9 mouse cellular contexts compared by ENCODE assay signal in genomic region chr14:121365991-121366728, GRCm38 (mm10). TPM values are rescaled to one million over a fixed set of nuclear protein-coding genes. Genes with fewer than 3 reads are reported as not detected.
DNase-seq lines count a peak whose midpoint lies in the region; ATAC-seq and TF ChIP-seq lines count a peak whose summit lies in the region.
"Had no signal": no experiment of that assay in that cellular context is flagged by ENCODE, and none has a peak within 500 bp of the region (broad histone marks: within the 10 kb centered on the region; RNA-seq: fewer than 3 reads in every experiment).

No protein-coding gene starts in this region.

- ATAC-seq in hindbrain, embryonic 11.5 days (ENCODE audit: low FRiP score): 0 out of 2 replicates have a peak, but pooled peaks have one; percentile 6
- ATAC-seq in hindbrain, postnatal 0 days: no peak
- peak; percentile 72 for ATAC-seq in erythroid progenitor cell, adult 5-6 weeks (replicated peaks; ENCODE audit: low FRiP score, poor library complexity, severe bottlenecking)
- peak; percentile 78 for ATAC-seq in liver, embryonic 11.5 days (replicated peaks; ENCODE audit: low FRiP score)
- ATAC-seq: Patski had no signal

- H3K27ac ChIP-seq in hindbrain, embryonic 11.5 days (ENCODE audit: low read depth, low read length): no peak overlapping the region
- no peak overlapping the region for H3K27ac ChIP-seq in hindbrain, postnatal 0 days
- H3K27ac ChIP-seq in liver, embryonic 11.5 days (ENCODE audit: low read depth, low read length): peak overlapping the region; percentile 98

- no peak for TF ChIP-seq CTCF in hindbrain, postnatal 0 days (IDR thresholded peaks at IDR 0.05; ENCODE audit: low read depth)

- DNase-seq in hindbrain, embryonic 11.5 days (ENCODE audit: low spot score): no peak
- DNase-seq in hindbrain, postnatal 0 days (ENCODE audit: low spot score): no peak
- no peak for DNase-seq in liver, embryonic 11.5 days (ENCODE audit: low spot score)
- DNase-seq in spleen, postnatal 36 days (ENCODE audit: low spot score in 2 of 2): peak; percentile 94 to 95
- no peak for DNase-seq in adipocyte (ENCODE audit: low spot score)
- DNase-seq in frontal cortex, adult 2 months (ENCODE audit: extremely low spot score in 1 of 2, low spot score in 1 of 2): no peak
- DNase-seq in left cerebral cortex, adult 18-20 months (ENCODE audit: low spot score in 2 of 2): no peak

- H3K9ac ChIP-seq in hindbrain, embryonic 11.5 days (ENCODE audit: low read depth, low read length): no peak overlapping the region
- no peak overlapping the region for H3K9ac ChIP-seq in hindbrain, postnatal 0 days (replicated peaks; ENCODE audit: low read length)
- H3K9ac ChIP-seq in liver, embryonic 11.5 days (ENCODE audit: low read depth, low read length): peak overlapping the region; percentile 64

- H3K4me3 ChIP-seq in hindbrain, embryonic 11.5 days (ENCODE audit: low read depth, low read length): no peak overlapping the region
- H3K4me3 ChIP-seq in hindbrain, postnatal 0 days (ENCODE audit: low read length): no peak overlapping the region
- H3K4me3 ChIP-seq in liver, embryonic 11.5 days (ENCODE audit: low read depth, low read length): peak overlapping the region; percentile 38

- H3K4me1 ChIP-seq in hindbrain, embryonic 11.5 days (replicated peaks; ENCODE audit: control insufficient read depth, insufficient read depth, low read length): 0 out of 2 replicates have a peak, but pooled peaks cover 2% of the 10 kb centered on the region
- H3K4me1 ChIP-seq in hindbrain, postnatal 0 days (ENCODE audit: insufficient read depth, low read length): peaks cover 17% of the 10 kb centered on the region; the same call in 1 of the 2 replicates
- peaks cover 90% of the 10 kb centered on the region for H3K4me1 ChIP-seq in liver, embryonic 11.5 days (replicated peaks; ENCODE audit: control insufficient read depth, insufficient read depth, low read length)

- no peaks in the 10 kb centered on the region for H3K27me3 ChIP-seq in hindbrain, embryonic 11.5 days (ENCODE audit: control insufficient read depth, insufficient read depth, low read length)
- no peaks in the 10 kb centered on the region for H3K27me3 ChIP-seq in hindbrain, postnatal 0 days (ENCODE audit: insufficient read depth, low read length)
- no peaks in the 10 kb centered on the region for H3K27me3 ChIP-seq in liver, embryonic 11.5 days (replicated peaks; ENCODE audit: control insufficient read depth, insufficient read depth, low read length)
- H3K27me3 ChIP-seq: Patski had no signal

- H3K36me3 ChIP-seq in hindbrain, embryonic 11.5 days (ENCODE audit: control insufficient read depth, insufficient read depth, low read length): no peaks in the 10 kb centered on the region
- H3K36me3 ChIP-seq in hindbrain, postnatal 0 days (ENCODE audit: insufficient read depth, low read length): no peaks in the 10 kb centered on the region
- peaks cover 8% of the 10 kb centered on the region; the same call in 1 of the 2 replicates for H3K36me3 ChIP-seq in liver, embryonic 11.5 days (ENCODE audit: control insufficient read depth, insufficient read depth, low read length)

- WGBS in hindbrain, embryonic 11.5 days: 75% methylated on average over 17 of the region's 17 CpGs
- 67% methylated on average over 17 of the region's 17 CpGs for WGBS in hindbrain, postnatal 0 days
- 39% methylated on average over 17 of the region's 17 CpGs for WGBS in liver, embryonic 11.5 days

- no peak overlapping the region for H3K4me2 ChIP-seq in hindbrain, embryonic 11.5 days (replicated peaks; ENCODE audit: low read depth, low read length)
- no peak overlapping the region for H3K4me2 ChIP-seq in hindbrain, postnatal 0 days (ENCODE audit: low read depth, low read length)
- H3K4me2 ChIP-seq in liver, embryonic 11.5 days: peak overlapping the region; percentile 79

- H3K9me3 ChIP-seq in hindbrain, embryonic 11.5 days (ENCODE audit: control insufficient read depth, low read length): no peaks in the 10 kb centered on the region
- no peaks in the 10 kb centered on the region for H3K9me3 ChIP-seq in hindbrain, postnatal 0 days (ENCODE audit: low read length)
- H3K9me3 ChIP-seq in liver, embryonic 11.5 days (ENCODE audit: control insufficient read depth, low read length): no peaks in the 10 kb centered on the region

RNA-seq across cellular contexts. Expression of gene Stk24, which starts 13.7 kb away (rescaled TPM):
- 33.3 and 37.2 TPM in 2 replicates for polyA plus RNA-seq in hindbrain, embryonic 11.5 days (2014; fragmentation: Nextera tagmentation; extraction: Ambion mirVana)
- total RNA-seq in hindbrain, postnatal 0 days (2014; rRNA removed): 18.7 and 27.5 TPM in 2 replicates
- polyA plus RNA-seq in hindbrain, postnatal 0 days (2015; fragmentation: Nextera tagmentation; extraction: Ambion mirVana): 14.2 and 15.0 TPM in 2 replicates
- total RNA-seq in erythroid progenitor cell, adult 5-6 weeks (2015; ENCODE audit: low replicate concordance): 99.5 and 101 TPM in 2 replicates
- 62.0 and 77.4 TPM in 2 replicates for total RNA-seq in erythroid progenitor cell, adult 5-6 weeks (2017; ENCODE audit: low replicate concordance)
- polyA plus RNA-seq in liver, embryonic 11.5 days (2014; fragmentation: Nextera tagmentation; extraction: Ambion mirVana): 51.3 and 58.2 TPM in 2 replicates
- polyA plus RNA-seq in frontal cortex, adult 2 months (2012; rRNA removed): 30.9 and 32.3 TPM in 2 replicates
- total RNA-seq in left cerebral cortex, adult 18-20 months (2021): 10 to 100 TPM; 65.3 to 66.0 TPM

Comparison
In these comparisons a context has a peak if more than half of its experiments do, and no peak if none do; other contexts are left out.
1. DNase-seq: peak in spleen, postnatal 36 days (2 of 2); none in hindbrain, embryonic 11.5 days (single experiment), hindbrain, postnatal 0 days (single experiment), liver, embryonic 11.5 days (single experiment), adipocyte (single experiment), frontal cortex, adult 2 months (0 of 2) and left cerebral cortex, adult 18-20 months (0 of 2).